Mouse (Mus musculus) gastrocnemius, postnatal 36 days (tissue): ENCODE data around the gene Foxf2. TPM values are rescaled to one million over a fixed set of nuclear protein-coding genes. Genes with fewer than 3 reads are reported as not detected.

ENCODE experiments used
- DNase-seq, 2 experiments: peaks; one replicate each; pipeline ENCODE4 v3.0.0; 2022
- intact Hi-C: fragments of 180-260 bp; cut with DNase I; formaldehyde crosslinking; loops from one replicate; pipeline ENCODE4 v1.15.1; 2025
- microRNA-seq, 2 experiments: library from miRNA; unstranded; fragments of <30 nt; microRNA quantifications; one replicate each; pipeline ENCODE4 v1.2.0; 2021
- total RNA-seq, 2 experiments: library from RNA; stranded (reverse); gene quantifications; 2 replicates each; pipeline ENCODE4 v1.2.3; 2021

The Foxf2 gene
- total RNA-seq, 2 experiments from 2014 or later = not detected

DNA sequence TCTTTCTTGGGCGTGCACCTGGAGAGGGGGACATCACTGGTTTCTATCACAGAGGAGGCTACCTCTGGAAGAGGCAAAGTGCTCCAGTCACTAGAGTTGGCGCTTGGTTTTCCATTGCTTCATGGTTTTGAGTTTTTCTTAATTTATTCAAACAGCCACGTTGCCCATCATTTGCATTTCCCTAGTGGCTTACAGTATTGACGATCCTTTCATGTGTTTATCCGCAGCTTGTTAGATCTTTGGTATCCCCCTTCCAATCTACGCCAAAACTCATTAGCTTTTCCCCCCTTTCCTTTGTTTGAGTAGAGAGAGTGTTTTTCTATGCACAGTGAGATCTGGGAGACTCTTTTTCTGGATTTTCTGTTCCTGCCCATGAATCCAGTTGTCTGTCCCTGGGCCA lies 39.8 kb downstream of the Foxf2 start:
- no peak for DNase-seq
- intact Hi-C loops = no loop called here

GRCm38 (mm10) chr13:31667919-31668524 lies 42.4 kb downstream of the Foxf2 start:
- intact Hi-C loops = no loop called here
- DNase-seq = no peak

GRCm38 (mm10) chr13:31672093-31672492 lies 46.5 kb downstream of the Foxf2 start:
- intact Hi-C loops = no loop called here
- DNase-seq = no peak

Small RNA genes within 50 kb of the gene (microRNA-seq; reads per million reads assigned to microRNA genes)
- 0 reads per million in 2 experiments for gene Gm27516

Other genes starting within 250 kb of the Foxf2 start
- gene Foxq1, start 69.7 kb upstream of the Foxf2 start, total RNA-seq = not detected
- gene A530084C06Rik, start 66.5 kb upstream of the Foxf2 start, total RNA-seq = not detected
- gene Foxc1, start 180.8 kb downstream of the Foxf2 start, total RNA-seq = under 1 TPM; 0.56 to 0.76 TPM